Mouse (Mus musculus) heart, postnatal 0 days (tissue): ENCODE data around the gene Cpa3. TPM values are rescaled to one million over a fixed set of nuclear protein-coding genes. Genes with fewer than 3 reads are reported as not detected.

Source experiments
- ATAC-seq: fragments of 200-750 bp; cut with Nextera tagmentation; 2 replicates; pipeline ENCODE4 v1.8.0; 2017; ENCODE audit warnings: low read depth, moderate number of reproducible peaks, moderate library complexity; ENCODE audit not compliant: insufficient read depth
- DNase-seq: peaks from one replicate; pipeline ENCODE4 v3.0.0-alpha.2; 2016; ENCODE audit warnings: low spot score
- H3K27ac ChIP-seq: fragments of 300-500 bp; sonication (generic); 2 replicates; pipeline ENCODE4 v1.5.1; 2014; ENCODE audit warnings: low read depth, mild to moderate bottlenecking
- H3K27me3 ChIP-seq: fragments of 300-500 bp; sonication (generic); 2 replicates; pipeline ENCODE4 v1.6.1; 2014; ENCODE audit warnings: low read length, mixed read lengths; ENCODE audit not compliant: control insufficient read depth, insufficient read depth
- H3K36me3 ChIP-seq: fragments of 300-500 bp; sonication (generic); replicated peaks from 2 replicates; pipeline ENCODE4 v1.6.1; 2014; ENCODE audit warnings: low read length, mixed read lengths; ENCODE audit not compliant: control insufficient read depth, insufficient read depth
- H3K4me1 ChIP-seq: fragments of 300-500 bp; sonication (generic); 2 replicates; pipeline ENCODE4 v1.6.1; 2014; ENCODE audit warnings: antibody characterized with exemption; ENCODE audit not compliant: control insufficient read depth, insufficient read depth
- H3K4me2 ChIP-seq: fragments of 300-500 bp; sonication (generic); 2 replicates; pipeline ENCODE4 v1.6.1; 2014; ENCODE audit warnings: low read depth, mild to moderate bottlenecking, low read length, moderate library complexity
- H3K4me3 ChIP-seq: fragments of 300-500 bp; sonication (generic); 2 replicates; pipeline ENCODE4 v1.5.1; 2014; ENCODE audit warnings: low read depth, low read length
- H3K9ac ChIP-seq: fragments of 300-500 bp; sonication (generic); replicated peaks from 2 replicates; pipeline ENCODE4 v1.6.1; 2014; ENCODE audit warnings: low read depth, low read length, mixed read lengths
- H3K9me3 ChIP-seq: fragments of 300-500 bp; sonication (generic); replicated peaks from 2 replicates; pipeline ENCODE4 v1.6.1; 2016; ENCODE audit warnings: low read length; ENCODE audit not compliant: control insufficient read depth
- CTCF ChIP-seq: IDR thresholded peaks from 2 replicates; pipeline ENCODE4 v1.5.1; 2016; ENCODE audit warnings: antibody characterized with exemption, control low read depth, low read depth
- EP300 ChIP-seq: IDR thresholded peaks from 2 replicates; pipeline ENCODE4 v1.6.1; 2016; ENCODE audit warnings: antibody characterized with exemption, low read depth
- WGBS: fragments of 180-500 bp; shearing (Covaris S2); extraction: QIAGEN DNeasy Blood & Tissue Kit; methylation state at CpG from one replicate; pipeline ENCODE4 v1.1.7; 2014; 5-methylcytosine and 5-hydroxymethylcytosine counted together
- microRNA-seq: library from miRNA; unstranded; fragments of <30 nt; microRNA quantifications from one replicate; pipeline ENCODE4, GENCODE M21; 2016
- polyA plus RNA-seq: library from polyadenylated mRNA; unstranded; fragments of >200 nt; fragmentation: Nextera tagmentation; extraction: Ambion mirVana; gene quantifications from 2 replicates; pipeline ENCODE4 v1.2.1, GENCODE M21; 2015
- total RNA-seq: library from RNA; depleted of rRNA; stranded (reverse); fragments of >200 nt; gene quantifications from 2 replicates; pipeline ENCODE4 v1.2.3, GENCODE M21; 2014; ENCODE audit warnings: low replicate concordance; rRNA removed

Gene Cpa3
- total and polyA plus RNA-seq, 2 experiments from 2014 or later: 13.5 to 16.3 TPM

DNA sequence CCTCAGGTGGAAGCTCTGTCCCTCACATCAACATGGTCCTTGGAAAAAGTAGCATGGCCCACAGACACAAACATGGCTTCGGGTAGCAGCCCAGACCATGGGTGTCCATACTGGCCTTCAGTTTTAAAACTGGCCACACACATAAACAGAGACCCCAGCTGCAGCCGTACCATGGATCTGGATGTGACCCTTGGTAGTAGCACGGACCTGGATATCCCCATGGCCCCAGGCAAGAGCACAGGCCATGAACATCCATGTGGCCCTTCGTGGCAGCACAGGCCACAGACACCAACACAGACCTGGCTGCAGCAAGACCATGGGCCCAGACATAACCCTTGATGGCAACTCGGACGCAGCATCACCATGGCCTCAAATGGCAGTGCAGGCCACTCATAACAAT lies 69.6 kb downstream of the Cpa3 start:
- Histone ChIP-seq H3K9ac (no peak overlapping the region), H3K36me3 (no peaks in the 10 kb centered on the region), H3K4me1 (no peaks in the 10 kb centered on the region), H3K4me2 (no peak overlapping the region), H3K9me3 (no peaks in the 10 kb centered on the region), H3K4me3 (no peak overlapping the region), H3K27ac (no peak overlapping the region), H3K27me3 (no peaks in the 10 kb centered on the region)
- 90% methylated on average over 6 of the region's 6 CpGs for WGBS
- DNase-seq (no peak), ATAC-seq (no peak)
- TF ChIP-seq EP300: no peak
- TF ChIP-seq CTCF: no peak

DNA sequence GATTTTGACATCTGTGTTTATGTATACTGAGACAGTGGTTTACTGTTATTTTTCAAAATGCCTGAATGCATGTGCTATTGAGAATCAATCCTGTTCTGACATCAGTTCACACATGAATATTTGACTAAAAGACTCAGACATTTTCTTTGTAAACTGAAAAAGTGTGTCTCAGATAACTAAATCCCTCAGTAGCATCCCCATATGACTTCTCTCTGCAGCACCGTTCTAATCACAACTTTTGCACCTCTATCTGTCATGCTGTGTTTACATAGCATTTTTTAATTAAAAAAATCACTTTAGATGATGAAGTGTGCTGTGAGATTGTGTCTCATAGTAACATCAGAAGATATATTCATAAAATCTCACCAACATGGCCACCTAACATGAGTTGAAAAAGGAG lies 74.5 kb downstream of the Cpa3 start:
- TF ChIP-seq EP300 (no peak), CTCF (no peak)
- WGBS: 81% methylated on average over 1 of the region's 1 CpGs
- Histone ChIP-seq H3K27ac (no peak overlapping the region), H3K36me3 (no peaks in the 10 kb centered on the region), H3K27me3 (no peaks in the 10 kb centered on the region), H3K4me3 (no peak overlapping the region), H3K9me3 (no peaks in the 10 kb centered on the region), H3K9ac (no peak overlapping the region), H3K4me2 (no peak overlapping the region), H3K4me1 (no peaks in the 10 kb centered on the region)
- ATAC-seq: no peak
- no peak for DNase-seq

Small RNAs within 50 kb of the gene (microRNA-seq; reads per million reads assigned to microRNA genes)
- gene Mir7007: 0.71 reads per million

Other genes with a start within 250 kb of the Cpa3 start
- 11.0 and 18.5 TPM in 2 replicates for gene Hps3, start 206.9 kb downstream of the Cpa3 start, total RNA-seq
- 7.5 and 9.4 TPM in 2 replicates for gene Hps3, start 206.9 kb downstream of the Cpa3 start, polyA plus RNA-seq
- gene Hltf, start 184.4 kb downstream of the Cpa3 start, total RNA-seq: 7.3 and 8.9 TPM in 2 replicates
- 9.6 TPM in 2 replicates for gene Hltf, start 184.4 kb downstream of the Cpa3 start, polyA plus RNA-seq
- gene Gyg, start 86.9 kb downstream of the Cpa3 start, total RNA-seq: 237 and 317 TPM in 2 replicates
- 338 and 340 TPM in 2 replicates for gene Gyg, start 86.9 kb downstream of the Cpa3 start, polyA plus RNA-seq
- not detected in 2 replicates for gene Cpb1, start 33.6 kb upstream of the Cpa3 start, total RNA-seq
- 0.04 and 0.07 TPM in 2 replicates for gene Cpb1, start 33.6 kb upstream of the Cpa3 start, polyA plus RNA-seq
- 0.15 TPM in 1 of 2 replicates, not detected in the other for gene Agtr1b, start 125.0 kb upstream of the Cpa3 start, total RNA-seq
- 0.12 TPM in 1 of 2 replicates, not detected in the other for gene Agtr1b, start 125.0 kb upstream of the Cpa3 start, polyA plus RNA-seq